Mouse (Mus musculus) forebrain, embryonic 16.5 days (tissue): ENCODE measurements around the gene Metap2. TPM values are rescaled to one million over a fixed set of nuclear protein-coding genes. Genes with fewer than 3 reads are reported as not detected.
"Not testable (repeated sequence)": the region's sequence is repeated elsewhere in the genome, so short reads cannot be mapped to it uniquely, and the experiment has no call there.

Experiments
- ATAC-seq: fragments of 200-750 bp; cut with Nextera tagmentation; 2 replicates; pipeline ENCODE4 v1.8.0; 2017; ENCODE audit warnings: mild to moderate bottlenecking, moderate library complexity
- H3K27ac ChIP-seq: fragments of 300-500 bp; sonication (generic); 2 replicates; pipeline ENCODE4 v1.5.1; 2014; ENCODE audit warnings: low read length, control low read depth
- H3K27me3 ChIP-seq: fragments of 300-500 bp; sonication (generic); replicated peaks from 2 replicates; pipeline ENCODE4 v1.6.1; 2014; ENCODE audit warnings: low read length; ENCODE audit not compliant: control insufficient read depth, insufficient read depth
- H3K36me3 ChIP-seq: fragments of 300-500 bp; sonication (generic); 2 replicates; pipeline ENCODE4 v1.6.1; 2014; ENCODE audit not compliant: control insufficient read depth, insufficient read depth
- H3K4me1 ChIP-seq: fragments of 300-500 bp; sonication (generic); replicated peaks from 2 replicates; pipeline ENCODE4 v1.6.1; 2014; ENCODE audit warnings: low read length; ENCODE audit not compliant: control insufficient read depth, insufficient read depth
- H3K4me2 ChIP-seq: fragments of 300-500 bp; sonication (generic); 2 replicates; pipeline ENCODE4 v1.6.1; 2014; ENCODE audit warnings: mild to moderate bottlenecking, low read length, control low read depth
- H3K4me3 ChIP-seq: fragments of 300-500 bp; sonication (generic); replicated peaks from 2 replicates; pipeline ENCODE4 v1.5.1; 2014; ENCODE audit warnings: mild to moderate bottlenecking, low read length, control low read depth
- H3K9ac ChIP-seq: fragments of 300-500 bp; sonication (generic); replicated peaks from 2 replicates; pipeline ENCODE4 v1.6.1; 2014; ENCODE audit warnings: low read depth, low read length, control low read depth
- H3K9me3 ChIP-seq: fragments of 300-500 bp; sonication (generic); 2 replicates; pipeline ENCODE4 v1.6.1; 2016; ENCODE audit warnings: low read length; ENCODE audit not compliant: control insufficient read depth
- WGBS: fragments of 180-500 bp; shearing (Covaris S2); extraction: QIAGEN DNeasy Blood & Tissue Kit; methylation state at CpG from one replicate; pipeline ENCODE4 v1.1.7; 2014; 5-methylcytosine and 5-hydroxymethylcytosine counted together
- polyA plus RNA-seq: library from polyadenylated mRNA; unstranded; fragments of >200 nt; fragmentation: Nextera tagmentation; extraction: Ambion mirVana; gene quantifications from 2 replicates; pipeline ENCODE4 v1.2.1, GENCODE M21; 2015

Metap2 gene
- polyA plus RNA-seq, 1 experiment from 2014 or later = 147 TPM

- 94% methylated on average over 13 of the region's 13 CpGs for WGBS
- no peak for ATAC-seq
- H3K9me3 ChIP-seq = 0 out of 2 replicates have a peak, but pooled peaks cover 7% of the 10 kb centered on the region
Measured at GRCm38 (mm10) chr10:93846706-93847105, 50.2 kb downstream of the Metap2 start.

GRCm38 (mm10) chr10:93835115-93835514 is 61.8 kb downstream of the Metap2 start:
- 80% methylated on average over 7 of the region's 7 CpGs for WGBS

More at GRCm38 (mm10) chr10:93846706-93847105, 50.2 kb downstream of the Metap2 start:
- no peak overlapping the region for H3K4me3 ChIP-seq
- no peaks in the 10 kb centered on the region for H3K4me1 ChIP-seq
- H3K36me3 ChIP-seq = no peaks in the 10 kb centered on the region
- no peak overlapping the region for H3K4me2 ChIP-seq
- no peak overlapping the region for H3K27ac ChIP-seq
- no peak overlapping the region for H3K9ac ChIP-seq
- no peaks in the 10 kb centered on the region for H3K27me3 ChIP-seq

GRCm38 (mm10) chr10:93834394-93834745 is 62.5 kb downstream of the Metap2 start:
- Histone ChIP-seq H3K4me1 (peaks cover 21% of the 10 kb centered on the region), H3K27ac (no peak overlapping the region), H3K9ac (peak overlapping the region; percentile 54), H3K27me3 (peaks cover 27% of the 10 kb centered on the region), H3K9me3 (no peaks in the 10 kb centered on the region), H3K4me3 (peak overlapping the region; percentile 71), H3K36me3 (no peaks in the 10 kb centered on the region), H3K4me2 (peak overlapping the region; percentile 98)
- WGBS = 3% methylated on average over 13 of the region's 13 CpGs
- ATAC-seq = no peak

More at GRCm38 (mm10) chr10:93835115-93835514, 61.8 kb downstream of the Metap2 start:
- ATAC-seq, H3K9ac ChIP-seq, H3K27ac ChIP-seq, H3K4me2 ChIP-seq, H3K9me3 ChIP-seq, H3K36me3 ChIP-seq, H3K4me3 ChIP-seq: not testable (repeated sequence)
- Histone ChIP-seq H3K4me1 (peaks cover 21% of the 10 kb centered on the region), H3K27me3 (peaks cover 27% of the 10 kb centered on the region)

GRCm38 (mm10) chr10:93833699-93834393 is 63.0 kb downstream of the Metap2 start:
- Histone ChIP-seq H3K27ac (no peak overlapping the region), H3K4me3 (peak overlapping the region; percentile 71), H3K4me2 (peak overlapping the region; percentile 98), H3K36me3 (no peaks in the 10 kb centered on the region), H3K9ac (peak overlapping the region; percentile 54), H3K9me3 (no peaks in the 10 kb centered on the region), H3K27me3 (peaks cover 27% of the 10 kb centered on the region), H3K4me1 (peaks cover 21% of the 10 kb centered on the region)
- ATAC-seq = peak; percentile 91
- WGBS = under 1% methylated on average over 72 of the region's 75 CpGs

GRCm38 (mm10) chr10:93833370-93833698 is 63.6 kb downstream of the Metap2 start:
- Histone ChIP-seq H3K27ac (no peak overlapping the region), H3K4me1 (peaks cover 21% of the 10 kb centered on the region), H3K36me3 (no peaks in the 10 kb centered on the region), H3K4me3 (peak overlapping the region; percentile 71), H3K9ac (peak overlapping the region; percentile 54), H3K27me3 (peaks cover 27% of the 10 kb centered on the region), H3K9me3 (no peaks in the 10 kb centered on the region), H3K4me2 (peak overlapping the region; percentile 98)
- WGBS = 1% methylated on average over 16 of the region's 16 CpGs
- ATAC-seq = no peak

GRCm38 (mm10) chr10:93832811-93833210 is 64.1 kb downstream of the Metap2 start:
- Histone ChIP-seq H3K36me3 (no peaks in the 10 kb centered on the region), H3K27ac (no peak overlapping the region), H3K4me1 (peaks cover 21% of the 10 kb centered on the region), H3K4me2 (no peak overlapping the region), H3K4me3 (no peak overlapping the region), H3K27me3 (peaks cover 27% of the 10 kb centered on the region), H3K9me3 (no peaks in the 10 kb centered on the region), H3K9ac (no peak overlapping the region)
- ATAC-seq = no peak
- 42% methylated on average over 9 of the region's 9 CpGs for WGBS

GRCm38 (mm10) chr10:93831730-93832574 is 64.9 kb downstream of the Metap2 start:
- H3K27me3 ChIP-seq = peaks cover 26% of the 10 kb centered on the region
- no peak for ATAC-seq
- WGBS = 17% methylated on average over 18 of the region's 18 CpGs
- no peak overlapping the region for H3K27ac ChIP-seq
- no peaks in the 10 kb centered on the region for H3K9me3 ChIP-seq
- H3K4me1 ChIP-seq = peaks cover 21% of the 10 kb centered on the region
- no peak overlapping the region for H3K9ac ChIP-seq
- H3K4me2 ChIP-seq = peak overlapping the region; percentile 37; the same call in 1 of the 2 replicates
- H3K4me3 ChIP-seq = 0 out of 2 replicates have a peak overlapping the region, but pooled peaks have one; percentile 8
- H3K36me3 ChIP-seq = no peaks in the 10 kb centered on the region

- Histone ChIP-seq H3K9me3 (no peaks in the 10 kb centered on the region), H3K4me1 (peaks cover 21% of the 10 kb centered on the region), H3K4me3 (0 out of 2 replicates have a peak within 1 kb of the TSS, but pooled peaks have one; percentile 8), H3K4me2 (peak within 1 kb of the TSS; percentile 37), H3K27me3 (peaks cover 24% of the 10 kb centered on the region), H3K27ac (no peak within 1 kb of the TSS), H3K9ac (no peak within 1 kb of the TSS), H3K36me3 (no peaks in the 10 kb centered on the region)
- no peak for ATAC-seq
- 10% methylated on average over 22 of the region's 22 CpGs for WGBS
Measured at GRCm38 (mm10) chr10:93830931-93831729, 65.8 kb downstream of the Metap2 start, which contains the start of gene Usp44. Gene Usp44 (plus strand): TSS chr10:93831555.
